Mouse (Mus musculus): ENCODE results near the gene Cd200r4.
"Not testable (repeated sequence)": the region's sequence is repeated elsewhere in the genome, so short reads cannot be mapped to it uniquely, and the experiment has no call there.

DNA sequence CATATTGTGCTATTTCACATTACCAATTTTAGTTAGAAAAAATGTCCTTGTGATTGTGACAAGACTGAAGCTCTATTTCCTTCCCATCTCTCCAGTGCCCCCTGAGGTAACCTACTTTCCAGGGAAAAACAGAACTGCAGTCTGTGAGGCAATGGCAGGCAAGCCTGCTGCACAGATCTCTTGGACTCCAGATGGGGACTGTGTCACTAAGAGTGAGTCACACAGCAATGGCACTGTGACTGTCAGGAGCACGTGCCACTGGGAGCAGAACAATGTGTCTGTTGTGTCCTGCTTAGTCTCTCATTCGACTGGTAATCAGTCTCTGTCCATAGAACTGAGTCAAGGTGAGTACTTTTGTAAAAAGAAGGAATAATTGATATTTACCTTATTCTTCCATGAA lies 21.7 kb downstream of the Cd200r4 start:
- not testable (repeated sequence) for TF ChIP-seq CTCF (conservative IDR thresholded peaks at IDR 0.05; ENCODE audit: low read length); POU5F1 (IDR thresholded peaks at IDR 0.05; ENCODE audit: borderline replicate concordance, low read length)

Data from E14TG2a.4 (cell line).